Mouse (Mus musculus) myocyte (in vitro differentiated cells): ENCODE measurements around the gene Espl1.

Experiments
- CEBPB ChIP-seq: IDR thresholded peaks from 2 replicates; pipeline ENCODE4 v1.6.1; 2011; ENCODE audit warnings: mild to moderate bottlenecking, moderate library complexity; ENCODE audit not compliant: poor library complexity, insufficient read depth, severe bottlenecking
- E2F4 ChIP-seq: IDR thresholded peaks from one replicate; pipeline ENCODE4 v1.6.1; 2011; ENCODE audit warnings: mild to moderate bottlenecking, control low read depth, moderate library complexity; ENCODE audit not compliant: insufficient read depth
- MAX ChIP-seq: IDR thresholded peaks from one replicate; pipeline ENCODE4 v1.6.1; 2011; ENCODE audit warnings: low read depth, mild to moderate bottlenecking, control low read depth
- MYOD1 ChIP-seq, 3 experiments: IDR thresholded peaks; one replicate each; pipeline ENCODE4 v1.6.1; 2011; ENCODE audit warnings: control low read depth in 2 of 3, low read depth in 2 of 3, mild to moderate bottlenecking in 2 of 3, moderate library complexity in 1 of 3; ENCODE audit not compliant: insufficient read length in 2 of 3, control insufficient read depth in 1 of 3
- MYOG ChIP-seq, 3 experiments: IDR thresholded peaks; one replicate each; pipeline ENCODE4 v1.6.1; 2011; ENCODE audit warnings: control low read depth in 2 of 3, low read depth in 2 of 3, mild to moderate bottlenecking in 2 of 3; ENCODE audit not compliant: insufficient read length in 2 of 3, control insufficient read depth in 1 of 3, insufficient read depth in 1 of 3
- POLR2A ChIP-seq: IDR thresholded peaks from one replicate; pipeline ENCODE4 v1.6.1; 2011; ENCODE audit warnings: low read depth, mild to moderate bottlenecking, control low read depth, moderate library complexity; ENCODE audit not compliant: insufficient read length
- POLR2AphosphoS2 ChIP-seq: IDR thresholded peaks from one replicate; pipeline ENCODE4 v1.6.1; 2011; ENCODE audit warnings: low read depth, control low read depth; ENCODE audit not compliant: insufficient read length
- REST ChIP-seq: IDR thresholded peaks from one replicate; pipeline ENCODE4 v1.6.1; 2011; ENCODE audit warnings: mild to moderate bottlenecking, control low read depth, moderate library complexity; ENCODE audit not compliant: insufficient read depth, insufficient read length
- SRF ChIP-seq: IDR thresholded peaks from one replicate; pipeline ENCODE4 v1.6.1; 2011; ENCODE audit warnings: low read depth; ENCODE audit not compliant: control insufficient read depth, insufficient read length
- TCF12 ChIP-seq: IDR thresholded peaks from one replicate; pipeline ENCODE4 v1.6.1; 2011; ENCODE audit warnings: mild to moderate bottlenecking, control low read depth; ENCODE audit not compliant: poor library complexity, insufficient read depth, severe bottlenecking
- USF1 ChIP-seq: IDR thresholded peaks from one replicate; pipeline ENCODE4 v1.6.1; 2011; ENCODE audit warnings: low read depth, mild to moderate bottlenecking, control low read depth, moderate library complexity

- no peak for TF ChIP-seq E2F4
- no peak for TF ChIP-seq POLR2A
- no peak for TF ChIP-seq USF1
- no peak for TF ChIP-seq POLR2AphosphoS2
- TF ChIP-seq MYOD1 (IDR thresholded peaks at IDR 0.05; ENCODE audit: control insufficient read depth in 1 of 3, insufficient read length in 2 of 3, low read depth in 2 of 3) = no peak
- TF ChIP-seq MYOG (IDR thresholded peaks at IDR 0.05; ENCODE audit: control insufficient read depth in 1 of 3, insufficient read depth in 1 of 3, insufficient read length in 2 of 3, low read depth in 2 of 3) = no peak
- TF ChIP-seq REST = no peak
- TF ChIP-seq SRF = no peak
- TF ChIP-seq CEBPB = no peak
- TF ChIP-seq MAX = no peak
- TF ChIP-seq TCF12 = no peak
These were observed 33.0 kb upstream of the Espl1 start for GRCm38 (mm10) chr15:102263037-102263436.
